Mouse (Mus musculus) A20 (cell line): Measurements from ENCODE around the gene S1pr3.

ENCODE experiments used
- DNase-seq: peaks from one replicate; pipeline ENCODE4 v3.0.0-alpha.2; 2011; ENCODE audit warnings: low read depth, low spot score

Gene S1pr3

GRCm38 (mm10) chr13:51446550-51446949, 38.1 kb downstream of the S1pr3 start:
- no peak for DNase-seq

GRCm38 (mm10) chr13:51456190-51456878, 47.9 kb downstream of the S1pr3 start:
- no peak for DNase-seq

DNA sequence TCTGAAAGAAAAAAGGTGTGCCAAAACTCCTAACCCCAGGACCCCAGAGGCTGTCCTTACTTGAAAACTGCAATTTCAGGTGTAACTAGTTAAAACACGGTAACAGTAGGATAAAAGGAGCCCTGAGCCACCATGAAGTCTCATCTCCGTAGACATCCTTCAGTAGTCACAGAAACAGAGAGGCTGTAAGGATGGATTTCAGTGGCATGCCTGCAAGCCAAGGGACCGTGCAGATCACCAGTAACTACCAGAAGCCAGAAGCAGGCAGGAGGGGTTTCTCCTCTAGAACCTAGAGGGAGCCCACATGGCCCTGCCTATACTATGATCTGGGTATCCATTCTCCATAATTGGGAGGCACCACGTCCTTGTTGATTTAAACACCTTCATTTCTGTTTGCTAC, 55.9 kb downstream of the S1pr3 start:
- no peak for DNase-seq

DNA sequence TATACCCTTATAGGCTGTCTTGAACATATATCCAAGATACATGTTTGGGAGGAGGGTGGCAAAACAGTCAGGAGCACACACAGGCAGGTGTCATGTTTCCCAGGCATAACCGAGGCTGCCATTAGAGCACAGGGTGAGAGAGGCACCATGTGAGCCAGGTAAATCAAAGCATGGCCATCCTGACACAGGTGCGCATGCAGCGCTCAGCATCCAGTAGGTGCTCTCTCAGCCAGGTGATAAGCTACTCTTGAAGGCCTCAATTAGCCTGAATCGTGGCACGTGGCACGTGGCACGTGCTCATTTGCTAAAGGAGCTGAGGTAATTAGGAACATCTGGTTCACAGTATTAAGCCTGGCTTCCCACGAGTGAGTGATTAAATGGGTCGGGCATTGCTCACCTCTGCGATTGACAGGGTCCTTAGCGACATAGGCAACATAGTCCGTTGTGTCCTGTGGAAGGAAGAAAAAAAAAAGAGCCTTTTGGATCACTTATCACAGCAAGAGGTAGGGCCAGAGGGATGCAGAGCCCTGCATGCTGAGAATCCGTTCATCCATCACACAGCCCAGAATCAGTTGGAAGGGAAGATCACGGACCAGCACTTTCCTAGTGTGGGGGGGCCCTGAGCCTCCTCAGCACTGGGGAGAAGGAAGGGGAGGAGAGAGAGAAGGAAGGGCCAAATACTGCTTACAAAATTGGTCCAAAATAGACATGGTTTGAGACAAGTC, 57.8 kb downstream of the S1pr3 start:
- no peak for DNase-seq

DNA sequence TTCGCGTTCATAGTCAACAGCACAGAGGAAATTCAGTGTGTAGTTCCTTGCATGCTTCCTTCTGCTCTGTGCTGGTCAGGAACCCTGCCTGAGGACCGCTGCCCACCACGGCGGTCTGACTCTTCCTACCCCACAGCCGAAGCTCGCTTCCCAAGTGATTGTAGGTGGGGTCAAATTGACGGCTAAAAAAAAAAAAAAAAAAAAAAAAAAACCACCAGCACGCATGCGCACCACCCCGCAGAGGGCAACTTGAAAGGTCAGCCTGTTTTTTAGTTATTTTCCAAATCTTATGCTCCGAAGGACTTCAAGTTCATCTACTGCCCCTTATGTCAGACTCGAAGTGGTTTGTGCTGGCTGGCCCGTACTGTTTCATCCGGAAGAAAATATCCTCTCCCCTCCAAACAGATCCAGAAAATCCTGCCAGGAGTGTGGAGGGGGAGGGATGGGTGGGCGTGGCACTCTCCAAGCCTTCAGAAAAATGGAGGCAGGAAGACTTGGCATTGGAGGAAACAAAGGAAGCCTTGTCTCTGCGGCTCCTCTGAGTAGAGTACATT, 60.3 kb downstream of the S1pr3 start:
- no peak for DNase-seq
